Comparison of ENCODE assay signal across 8 mouse cellular contexts in genomic region chr4:10859911-10860581, GRCm38 (mm10). TPM values are rescaled to one million over a fixed set of nuclear protein-coding genes. Genes with fewer than 3 reads are reported as not detected.
DNase-seq lines count a peak whose midpoint lies in the region; ATAC-seq and TF ChIP-seq lines count a peak whose summit lies in the region.

No protein-coding gene starts in this region.

- H3K9ac ChIP-seq in kidney, postnatal 0 days (ENCODE audit: low read depth, low read length) = no peak overlapping the region
- no peak overlapping the region for H3K9ac ChIP-seq in forebrain, embryonic 11.5 days (ENCODE audit: low read length)

- ATAC-seq in kidney, postnatal 0 days (replicated peaks; ENCODE audit: low FRiP score, low read depth) = peak; percentile 74
- peak; percentile 71 for ATAC-seq in forebrain, embryonic 11.5 days (replicated peaks; ENCODE audit: low FRiP score)

- H3K4me2 ChIP-seq in kidney, postnatal 0 days (ENCODE audit: low read length) = 0 out of 2 replicates have a peak overlapping the region, but pooled peaks have one; percentile 10
- no peak overlapping the region for H3K4me2 ChIP-seq in forebrain, embryonic 11.5 days (ENCODE audit: low read depth, low read length, severe bottlenecking)

- no peaks in the 10 kb centered on the region for H3K36me3 ChIP-seq in kidney, postnatal 0 days (ENCODE audit: insufficient read depth, low read length)
- no peaks in the 10 kb centered on the region for H3K36me3 ChIP-seq in forebrain, embryonic 11.5 days (ENCODE audit: control insufficient read depth, insufficient read depth, low read length)

- 51% methylated on average over 10 of the region's 12 CpGs for WGBS in kidney, postnatal 0 days
- 47% methylated on average over 11 of the region's 12 CpGs for WGBS in forebrain, embryonic 11.5 days

- peak; percentile 44 for DNase-seq in kidney, postnatal 0 days (ENCODE audit: low spot score)
- DNase-seq in kidney, postnatal 10 days = no peak
- DNase-seq in NIH3T3 (ENCODE audit: low read depth) = peak; percentile 36
- DNase-seq in forebrain, embryonic 11.5 days (ENCODE audit: low spot score) = no peak
- peak; percentile 12 to 31 for DNase-seq in layer of hippocampus, postnatal 14 days (ENCODE audit: low spot score in 2 of 2)
- DNase-seq in retina, adult 2 months (ENCODE audit: low read depth, low spot score) = peak; percentile 20
- DNase-seq in testis, postnatal 14 days (ENCODE audit: low spot score) = no peak
- DNase-seq in heart, adult 18-20 months = no peak

- no peaks in the 10 kb centered on the region for H3K4me1 ChIP-seq in kidney, postnatal 0 days (replicated peaks; ENCODE audit: insufficient read depth, low read length)
- no peaks in the 10 kb centered on the region for H3K4me1 ChIP-seq in forebrain, embryonic 11.5 days (replicated peaks; ENCODE audit: control insufficient read depth, insufficient read depth, low read length)

- H3K27me3 ChIP-seq in kidney, postnatal 0 days (ENCODE audit: insufficient read depth, low read length) = no peaks in the 10 kb centered on the region
- H3K27me3 ChIP-seq in forebrain, embryonic 11.5 days (ENCODE audit: control insufficient read depth, insufficient read depth, low read length) = no peaks in the 10 kb centered on the region

- no peak for TF ChIP-seq CTCF in kidney, postnatal 0 days (IDR thresholded peaks at IDR 0.05; ENCODE audit: low read depth)

- no peaks in the 10 kb centered on the region for H3K9me3 ChIP-seq in kidney, postnatal 0 days (replicated peaks; ENCODE audit: low read length)
- H3K9me3 ChIP-seq in forebrain, embryonic 11.5 days (ENCODE audit: control insufficient read depth, low read length) = no peaks in the 10 kb centered on the region

- H3K4me3 ChIP-seq in kidney, postnatal 0 days (replicated peaks; ENCODE audit: low read depth, low read length) = no peak overlapping the region
- H3K4me3 ChIP-seq in forebrain, embryonic 11.5 days (ENCODE audit: low read depth, low read length) = no peak overlapping the region

- H3K27ac ChIP-seq in kidney, postnatal 0 days = no peak overlapping the region
- H3K27ac ChIP-seq in forebrain, embryonic 11.5 days (ENCODE audit: low read depth, low read length) = no peak overlapping the region

RNA-seq across cellular contexts. Expression of gene 2610301B20Rik, which starts 14.3 kb away (rescaled TPM):
- polyA plus RNA-seq in kidney, postnatal 0 days (2015; fragmentation: Nextera tagmentation; extraction: Ambion mirVana) = 27.7 and 29.5 TPM in 2 replicates
- polyA plus RNA-seq in forebrain, embryonic 11.5 days (2014; fragmentation: Nextera tagmentation; extraction: Ambion mirVana) = 47.9 and 48.2 TPM in 2 replicates
- total RNA-seq in layer of hippocampus, postnatal 14 days (2021) = 10 to 100 TPM; 32.4 to 33.3 TPM
- 1 to 10 TPM; 6.6 to 7.0 TPM for total RNA-seq in heart, adult 18-20 months (2021)

Comparison
In these comparisons a context has a peak if more than half of its experiments do, and no peak if none do; other contexts are left out.
1. DNase-seq: peak in kidney, postnatal 0 days (single experiment), NIH3T3 (single experiment), layer of hippocampus, postnatal 14 days (2 of 2) and retina, adult 2 months (single experiment); none in kidney, postnatal 10 days (single experiment), forebrain, embryonic 11.5 days (single experiment), testis, postnatal 14 days (single experiment) and heart, adult 18-20 months (0 of 2).
2. RNA of gene 2610301B20Rik, which starts 14.3 kb away (total RNA-seq): 32.4 to 33.3 TPM in layer of hippocampus, postnatal 14 days; 6.6 to 7.0 TPM in heart, adult 18-20 months; every median in the first group is over 4 times any median in the second.